Mouse (Mus musculus): Measurements from ENCODE around the gene Prss40. TPM values are rescaled to one million over a fixed set of nuclear protein-coding genes. Genes with fewer than 3 reads are reported as not detected.
"Not testable (repeated sequence)": the region's sequence is repeated elsewhere in the genome, so short reads cannot be mapped to it uniquely, and the experiment has no call there.

Prss40 gene
- polyA plus RNA-seq, 1 experiment from 2014 or later, result not detected

DNA sequence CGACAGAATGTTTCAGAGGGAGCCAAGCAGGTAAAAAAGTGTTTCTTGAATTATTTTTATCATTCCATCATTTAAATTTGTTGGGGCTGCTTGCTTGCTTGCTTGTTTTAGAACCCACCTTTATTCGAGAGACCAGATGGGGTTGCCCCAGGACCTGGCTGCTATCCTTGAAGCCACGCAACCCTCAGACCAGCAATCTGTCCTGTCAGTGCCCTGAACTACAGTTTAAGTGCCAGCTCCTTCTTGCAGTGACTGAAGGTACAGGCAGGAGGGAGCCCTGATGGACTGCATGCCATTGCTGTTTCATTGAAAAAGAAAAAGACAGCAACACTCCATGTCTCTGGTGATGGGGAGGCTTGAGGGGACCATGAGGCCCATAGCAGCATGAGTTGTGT lies 37.9 kb downstream of the Prss40 start:
- WGBS, result 84% methylated on average over 3 of the region's 3 CpGs
- no peak for ATAC-seq
- no peaks in the 10 kb centered on the region for H3K36me3 ChIP-seq (ENCODE audit: poor library complexity, severe bottlenecking)

DNA sequence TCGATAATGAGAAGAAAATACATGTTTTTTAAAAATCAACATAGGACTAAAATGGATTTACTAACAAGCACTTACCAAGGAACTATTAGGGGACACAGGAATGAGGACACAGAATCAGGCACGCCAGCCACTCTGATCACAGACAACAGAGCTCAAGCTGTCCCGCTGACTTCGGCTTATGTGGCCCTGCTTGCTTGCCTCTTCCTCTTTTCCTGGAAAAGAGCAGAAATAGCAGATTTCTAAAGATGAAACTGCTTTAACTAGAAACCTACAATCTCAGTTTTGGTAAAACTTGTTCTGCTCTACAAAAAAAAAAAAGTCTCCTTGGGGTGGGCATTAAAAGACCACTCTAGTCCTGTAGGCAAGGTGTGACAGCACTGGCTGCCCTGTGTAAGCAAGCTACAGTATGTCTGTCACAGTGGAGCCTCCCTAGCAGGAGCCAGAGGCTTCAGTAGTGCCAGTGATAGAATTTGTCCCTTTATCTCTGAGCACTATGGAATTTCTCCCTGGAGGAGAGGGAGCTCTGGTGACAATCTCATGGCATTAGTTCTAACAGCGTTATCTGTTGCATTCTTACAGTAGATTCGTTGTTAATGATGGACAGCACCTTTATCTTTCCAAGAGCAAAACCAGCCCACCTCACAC lies 38.4 kb downstream of the Prss40 start:
- Histone ChIP-seq H3K9ac (no peak overlapping the region), H3K27ac (no peak overlapping the region), H3K4me2 (no peak overlapping the region), H3K9me3 (replicated peaks) (no peaks in the 10 kb centered on the region), H3K4me3 (no peak overlapping the region), H3K27me3 (no peaks in the 10 kb centered on the region), H3K36me3 (ENCODE audit: poor library complexity, severe bottlenecking) (no peaks in the 10 kb centered on the region), H3K4me1 (no peaks in the 10 kb centered on the region)
- WGBS, result 84% methylated on average over 6 of the region's 6 CpGs
- no peak for ATAC-seq

More for the DNA sequence above, 37.9 kb downstream of the Prss40 start:
- Histone ChIP-seq H3K4me1 (no peaks in the 10 kb centered on the region), H3K4me3 (no peak overlapping the region), H3K9me3 (replicated peaks) (no peaks in the 10 kb centered on the region), H3K27me3 (no peaks in the 10 kb centered on the region), H3K9ac (no peak overlapping the region), H3K4me2 (no peak overlapping the region), H3K27ac (no peak overlapping the region)

DNA sequence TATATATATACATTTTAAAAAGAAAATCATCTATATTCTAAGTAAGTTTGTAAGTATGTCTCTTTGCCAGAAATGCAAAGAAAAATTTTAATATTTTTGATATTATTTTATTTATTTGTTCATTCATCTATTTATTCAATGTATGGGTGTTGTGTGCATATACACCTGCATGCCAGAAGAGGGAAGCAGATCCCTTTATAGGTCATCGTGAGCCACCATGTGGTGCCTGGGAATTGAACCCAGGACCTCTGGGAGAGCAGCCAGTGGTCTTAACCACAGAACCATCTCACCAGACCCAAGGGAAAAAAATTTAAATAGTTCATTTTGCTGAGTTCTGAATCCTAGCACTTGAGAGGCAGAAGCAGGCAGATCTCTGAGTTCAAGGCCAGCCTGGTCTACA lies 42.5 kb downstream of the Prss40 start:
- H3K27me3 ChIP-seq, result no peaks in the 10 kb centered on the region
- ATAC-seq, result no peak
- WGBS, result 86% methylated on average over 1 of the region's 1 CpGs
- H3K9ac ChIP-seq, result no peak overlapping the region
- no peaks in the 10 kb centered on the region for H3K36me3 ChIP-seq (ENCODE audit: poor library complexity, severe bottlenecking)
- no peaks in the 10 kb centered on the region for H3K4me1 ChIP-seq
- H3K9me3 ChIP-seq (replicated peaks), result no peaks in the 10 kb centered on the region
- H3K27ac ChIP-seq, result no peak overlapping the region
- H3K4me3 ChIP-seq, result no peak overlapping the region
- no peak overlapping the region for H3K4me2 ChIP-seq

DNA sequence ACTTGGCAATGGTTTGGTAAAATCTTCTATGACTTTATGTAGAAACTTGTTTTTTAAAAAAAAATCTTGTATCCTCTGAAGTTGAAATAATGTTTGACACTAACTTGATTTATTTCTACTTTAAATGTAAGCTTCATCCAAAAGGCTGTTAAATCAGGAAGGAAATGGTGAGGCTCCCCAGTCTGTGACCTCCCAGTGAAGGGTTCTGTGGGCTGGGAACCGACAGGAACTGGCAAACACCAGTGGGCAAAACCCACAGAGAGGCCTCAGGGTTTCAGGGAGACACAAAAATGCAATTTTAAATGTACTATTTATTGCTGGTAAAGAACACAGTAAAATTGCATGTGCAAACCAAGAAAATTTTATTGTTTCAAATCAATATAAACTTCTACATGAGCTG lies 42.9 kb downstream of the Prss40 start:
- H3K4me2 ChIP-seq; H3K27ac ChIP-seq; H3K4me3 ChIP-seq; H3K9me3 ChIP-seq (replicated peaks); ATAC-seq; H3K4me1 ChIP-seq; H3K9ac ChIP-seq; H3K27me3 ChIP-seq; H3K36me3 ChIP-seq (ENCODE audit: poor library complexity, severe bottlenecking): not testable (repeated sequence)
- 86% methylated on average over 1 of the region's 1 CpGs for WGBS

DNA sequence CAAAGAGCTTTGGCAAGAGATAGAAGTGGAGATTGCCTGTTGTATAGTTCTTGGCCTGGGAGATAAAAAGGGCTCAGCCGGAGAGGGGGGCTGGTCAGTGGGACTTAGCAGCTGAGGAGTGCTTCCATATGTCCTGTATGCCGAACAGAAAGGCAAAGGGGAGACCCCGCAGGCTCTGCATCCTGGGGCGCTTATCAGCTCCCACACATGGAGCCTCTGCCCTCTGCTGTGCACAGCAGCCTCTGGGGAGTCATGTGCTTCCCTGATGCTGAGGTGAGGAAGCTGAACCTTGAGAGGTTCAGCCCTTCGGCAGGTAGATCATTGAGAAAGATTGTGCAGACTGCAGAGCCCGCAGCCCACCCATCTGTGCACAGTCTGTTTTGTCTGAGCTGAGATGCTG lies 43.4 kb downstream of the Prss40 start:
- not testable (repeated sequence) for H3K27ac ChIP-seq; H3K27me3 ChIP-seq; H3K9ac ChIP-seq; H3K9me3 ChIP-seq (replicated peaks); H3K4me3 ChIP-seq; H3K4me2 ChIP-seq; H3K36me3 ChIP-seq (ENCODE audit: poor library complexity, severe bottlenecking); H3K4me1 ChIP-seq; ATAC-seq
- WGBS, result 65% methylated on average over 6 of the region's 6 CpGs

DNA sequence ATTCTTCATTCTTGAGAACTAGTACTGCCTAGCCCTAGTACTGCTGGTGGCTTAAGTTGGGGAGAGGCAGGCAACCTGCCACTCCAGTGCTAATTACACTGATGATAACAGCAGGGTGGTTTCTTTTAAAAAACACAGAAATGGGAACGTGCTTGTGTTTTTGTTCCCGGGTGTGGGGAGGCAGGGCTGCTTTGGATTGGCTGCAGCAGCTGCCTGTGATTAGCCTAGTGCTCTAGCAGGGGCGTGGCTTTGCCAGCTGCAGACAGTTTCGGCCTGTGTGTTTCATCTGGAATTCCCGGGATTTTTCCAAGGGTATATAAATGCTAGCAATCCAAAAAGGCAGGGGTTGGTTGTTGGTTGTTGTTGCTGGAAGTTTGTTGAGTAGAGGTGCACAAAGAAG lies 44.1 kb downstream of the Prss40 start:
- Histone ChIP-seq H3K4me2 (no peak overlapping the region), H3K9me3 (replicated peaks) (no peaks in the 10 kb centered on the region), H3K9ac (no peak overlapping the region), H3K27ac (no peak overlapping the region), H3K4me1 (no peaks in the 10 kb centered on the region), H3K27me3 (no peaks in the 10 kb centered on the region), H3K4me3 (no peak overlapping the region), H3K36me3 (ENCODE audit: poor library complexity, severe bottlenecking) (no peaks in the 10 kb centered on the region)
- no peak for ATAC-seq
- WGBS, result 46% methylated on average over 5 of the region's 5 CpGs

DNA sequence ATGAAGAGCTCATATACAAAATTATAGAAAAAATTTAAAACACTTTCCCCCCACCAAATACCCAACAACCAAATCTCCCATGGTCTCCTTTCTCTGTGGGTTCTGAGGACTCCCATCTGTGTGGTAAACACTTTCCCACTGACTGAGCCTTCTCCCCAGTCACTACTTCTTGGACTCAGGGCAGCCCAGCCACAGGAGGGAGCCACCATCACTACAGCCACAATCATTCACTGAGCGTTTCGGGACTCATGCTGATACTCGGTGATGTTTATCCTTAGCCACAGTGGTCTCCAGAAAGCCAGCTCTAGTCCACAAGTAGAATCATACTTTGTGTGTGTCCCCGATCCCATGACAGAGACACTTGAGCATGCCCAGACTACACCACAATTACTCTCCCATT lies 47.7 kb downstream of the Prss40 start:
- H3K27ac ChIP-seq, result no peak overlapping the region
- H3K9me3 ChIP-seq (replicated peaks), result no peaks in the 10 kb centered on the region
- no peak overlapping the region for H3K4me3 ChIP-seq
- H3K4me2 ChIP-seq, result no peak overlapping the region
- H3K9ac ChIP-seq, result no peak overlapping the region
- ATAC-seq, result no peak
- H3K36me3 ChIP-seq (ENCODE audit: poor library complexity, severe bottlenecking), result no peaks in the 10 kb centered on the region
- H3K4me1 ChIP-seq, result no peaks in the 10 kb centered on the region; the same call in 1 of the 2 replicates
- H3K27me3 ChIP-seq, result no peaks in the 10 kb centered on the region
- WGBS, result 76% methylated on average over 4 of the region's 4 CpGs

DNA sequence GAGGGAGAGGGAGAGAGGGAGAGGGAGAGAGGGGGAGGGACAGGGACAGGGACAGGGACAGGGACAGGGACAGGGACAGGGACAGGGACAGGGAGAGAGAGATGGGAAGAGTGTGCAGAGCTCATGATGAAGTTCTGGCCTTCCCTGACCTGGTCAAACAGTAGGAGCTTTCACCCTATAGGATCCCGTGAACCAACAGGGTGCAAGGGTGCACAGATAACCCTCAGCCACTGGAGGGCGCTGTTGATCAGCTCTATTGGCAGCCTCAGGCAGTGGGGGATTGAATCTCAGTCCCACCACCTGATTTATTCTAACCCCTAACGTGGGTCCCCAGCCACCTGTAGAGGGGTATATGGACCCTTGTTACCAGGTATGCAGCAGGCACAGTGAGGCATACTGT lies 49.7 kb downstream of the Prss40 start:
- H3K4me1 ChIP-seq, result no peaks in the 10 kb centered on the region; the same call in 1 of the 2 replicates
- no peaks in the 10 kb centered on the region for H3K9me3 ChIP-seq (replicated peaks)
- no peaks in the 10 kb centered on the region for H3K36me3 ChIP-seq (ENCODE audit: poor library complexity, severe bottlenecking)
- no peak overlapping the region for H3K4me2 ChIP-seq
- WGBS, result 2% methylated on average over 3 of the region's 3 CpGs
- H3K27ac ChIP-seq, result no peak overlapping the region
- no peak overlapping the region for H3K9ac ChIP-seq
- ATAC-seq, result peak; percentile 19; the same call in 1 of the 2 replicates
- no peaks in the 10 kb centered on the region for H3K27me3 ChIP-seq
- no peak overlapping the region for H3K4me3 ChIP-seq

DNA sequence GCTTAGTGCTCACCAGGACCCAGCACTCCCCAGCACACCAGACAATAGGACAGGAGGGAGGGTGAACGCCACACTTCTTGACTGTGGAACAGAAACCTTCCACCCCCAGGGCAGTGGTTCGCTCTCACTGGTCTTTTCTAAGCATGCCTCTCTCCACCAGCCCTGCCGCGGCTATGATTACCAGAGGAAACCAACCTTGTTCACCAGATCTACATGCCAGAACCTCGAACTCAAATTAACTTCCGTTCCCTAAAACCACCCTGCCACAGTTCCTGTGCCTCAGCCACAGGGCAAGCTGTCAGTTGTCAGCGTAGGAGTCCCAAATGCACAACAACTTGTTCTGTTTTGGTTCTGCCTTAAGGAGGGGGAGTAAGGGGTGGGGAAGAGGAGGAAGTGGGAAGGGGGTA lies 50.2 kb downstream of the Prss40 start:
- Histone ChIP-seq H3K36me3 (ENCODE audit: poor library complexity, severe bottlenecking) (no peaks in the 10 kb centered on the region), H3K9me3 (replicated peaks) (no peaks in the 10 kb centered on the region), H3K4me1 (no peaks in the 10 kb centered on the region; the same call in 1 of the 2 replicates), H3K9ac (no peak overlapping the region), H3K27me3 (no peaks in the 10 kb centered on the region), H3K4me3 (no peak overlapping the region), H3K27ac (no peak overlapping the region), H3K4me2 (peak overlapping the region; percentile 5; the same call in 1 of the 2 replicates)
- WGBS, result 7% methylated on average over 7 of the region's 7 CpGs
- ATAC-seq, result no peak

DNA sequence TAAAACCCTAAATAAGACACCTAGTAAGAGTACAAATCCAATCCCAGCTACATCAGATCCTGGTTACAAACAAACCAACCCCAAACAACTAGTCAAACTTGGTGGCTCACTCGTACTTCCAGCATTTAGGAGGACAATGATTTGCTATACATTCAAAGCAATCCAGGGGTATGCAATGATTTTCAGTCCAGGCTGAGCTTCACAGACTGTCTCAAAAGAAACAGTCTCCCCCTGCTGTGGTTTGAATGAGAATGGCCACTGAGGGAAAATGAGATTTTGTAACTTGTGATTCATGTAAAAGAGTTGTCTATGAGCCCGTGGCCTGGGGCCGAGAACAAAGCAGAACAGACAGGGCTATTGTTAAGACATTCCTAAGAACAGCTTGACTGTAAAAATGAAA lies 52.8 kb downstream of the Prss40 start:
- 79% methylated on average over 3 of the region's 3 CpGs for WGBS

DNA sequence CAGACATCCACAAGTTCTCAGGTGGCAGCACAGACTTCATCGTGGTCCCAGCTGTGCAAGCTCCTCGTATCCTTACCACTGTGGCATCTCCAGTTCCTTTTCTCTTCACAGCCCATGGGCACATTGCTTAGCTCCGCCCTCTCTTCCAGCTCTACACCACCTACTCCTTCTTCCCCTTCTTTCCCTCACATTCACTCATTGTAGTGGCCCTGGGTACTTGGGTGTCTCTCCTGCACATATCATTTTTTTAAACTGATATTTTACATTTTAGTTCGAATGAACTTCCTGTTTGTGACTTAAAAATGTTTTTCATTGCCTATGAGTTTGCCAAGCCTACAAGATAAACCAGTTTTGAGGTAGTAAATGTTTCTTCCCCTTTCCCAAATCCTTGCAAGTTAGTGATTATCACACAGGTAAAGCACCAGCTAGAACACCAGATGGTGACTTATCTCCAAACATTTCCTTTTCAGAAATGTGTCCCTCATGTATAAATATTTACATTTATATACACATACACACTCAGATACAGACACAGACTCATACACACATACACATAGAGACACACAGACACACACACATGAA lies 54.7 kb downstream of the Prss40 start:
- H3K36me3 ChIP-seq (ENCODE audit: poor library complexity, severe bottlenecking), result no peaks in the 10 kb centered on the region
- H3K27ac ChIP-seq, result no peak overlapping the region
- no peak overlapping the region for H3K4me3 ChIP-seq
- ATAC-seq, result no peak
- no peak overlapping the region for H3K9ac ChIP-seq
- 79% methylated on average over 4 of the region's 4 CpGs for WGBS
- no peak overlapping the region for H3K4me2 ChIP-seq
- H3K27me3 ChIP-seq, result no peaks in the 10 kb centered on the region
- no peaks in the 10 kb centered on the region; the same call in 1 of the 2 replicates for H3K4me1 ChIP-seq
- H3K9me3 ChIP-seq (replicated peaks), result no peaks in the 10 kb centered on the region

More for the DNA sequence above, 52.8 kb downstream of the Prss40 start:
- H3K9me3 ChIP-seq (replicated peaks), result no peaks in the 10 kb centered on the region
- no peak overlapping the region for H3K27ac ChIP-seq
- no peak overlapping the region for H3K9ac ChIP-seq
- no peaks in the 10 kb centered on the region for H3K36me3 ChIP-seq (ENCODE audit: poor library complexity, severe bottlenecking)
- no peaks in the 10 kb centered on the region; the same call in 1 of the 2 replicates for H3K4me1 ChIP-seq
- no peak overlapping the region for H3K4me2 ChIP-seq
- H3K27me3 ChIP-seq, result no peaks in the 10 kb centered on the region
- ATAC-seq, result no peak
- H3K4me3 ChIP-seq, result no peak overlapping the region

DNA sequence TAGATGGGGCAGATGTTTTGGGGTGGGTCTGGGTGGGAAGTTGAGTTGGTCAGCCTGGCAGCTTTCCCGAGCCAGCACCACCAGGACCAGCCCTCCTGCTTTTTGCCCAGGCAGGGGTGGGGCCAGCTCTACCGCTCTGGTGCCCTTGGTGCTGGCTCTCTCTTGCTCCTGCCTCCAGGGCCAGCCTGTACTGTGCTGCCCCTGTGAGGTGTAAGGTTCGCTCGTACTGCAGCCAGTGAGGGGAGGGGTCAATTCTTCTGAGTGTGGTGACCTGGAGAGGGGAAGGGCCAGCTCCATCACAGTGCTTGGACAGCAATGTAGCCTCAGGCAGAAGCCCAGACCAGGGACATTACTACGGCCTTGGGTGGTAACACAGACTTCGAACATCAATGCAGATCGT lies 55.4 kb downstream of the Prss40 start:
- no peak overlapping the region for H3K9ac ChIP-seq
- no peak overlapping the region for H3K4me2 ChIP-seq
- no peaks in the 10 kb centered on the region for H3K36me3 ChIP-seq (ENCODE audit: poor library complexity, severe bottlenecking)
- H3K4me3 ChIP-seq, result no peak overlapping the region
- no peaks in the 10 kb centered on the region for H3K4me1 ChIP-seq
- no peak overlapping the region for H3K27ac ChIP-seq
- ATAC-seq, result no peak
- no peaks in the 10 kb centered on the region for H3K27me3 ChIP-seq
- no peaks in the 10 kb centered on the region for H3K9me3 ChIP-seq (replicated peaks)
- 71% methylated on average over 7 of the region's 7 CpGs for WGBS

DNA sequence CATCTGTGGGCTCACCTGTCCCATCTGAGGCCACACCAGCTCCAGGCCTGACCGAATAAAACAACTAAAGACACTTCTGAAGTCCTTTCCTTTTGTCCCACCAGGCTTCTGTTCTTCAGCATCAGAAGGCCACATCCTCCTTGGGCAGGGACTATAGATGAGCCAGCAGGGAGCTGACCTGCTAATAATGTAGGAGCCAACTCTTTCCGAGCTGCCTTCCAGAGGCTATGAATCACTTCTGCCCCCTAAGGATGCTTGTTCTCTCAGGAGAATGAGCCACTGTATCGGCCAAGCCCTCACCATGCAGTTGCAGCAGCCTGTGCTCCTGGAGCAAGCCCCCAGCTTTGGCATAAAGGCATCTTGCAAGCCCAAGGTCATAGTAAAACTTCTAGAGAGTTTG lies 57.8 kb downstream of the Prss40 start:
- Histone ChIP-seq H3K4me1 (no peaks in the 10 kb centered on the region), H3K36me3 (ENCODE audit: poor library complexity, severe bottlenecking) (no peaks in the 10 kb centered on the region), H3K27ac (no peak overlapping the region), H3K4me3 (no peak overlapping the region), H3K9me3 (replicated peaks) (no peaks in the 10 kb centered on the region), H3K9ac (no peak overlapping the region), H3K4me2 (no peak overlapping the region), H3K27me3 (no peaks in the 10 kb centered on the region)
- WGBS, result 38% methylated on average over 3 of the region's 3 CpGs
- ATAC-seq, result no peak
